14 mouse cellular contexts compared by ENCODE assay signal in the genomic region with DNA sequence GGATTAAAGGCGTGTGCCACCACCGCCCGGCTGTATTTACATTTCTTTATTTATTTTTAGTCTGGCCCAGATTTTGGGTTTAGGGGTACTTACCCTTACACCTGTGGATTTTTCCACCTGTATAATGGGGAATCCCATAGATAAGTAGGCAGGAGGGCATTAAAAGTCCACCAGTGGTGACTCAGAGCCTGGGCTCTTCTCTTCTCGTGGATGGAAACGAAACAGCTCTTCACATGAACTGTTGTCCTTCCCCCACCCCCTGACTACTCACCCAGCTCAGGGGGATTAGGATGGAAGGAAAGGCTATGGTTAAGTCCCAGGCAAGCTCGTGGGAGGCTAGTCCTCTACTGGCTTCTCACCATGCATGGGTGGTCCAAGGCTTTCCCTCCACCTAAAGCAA. TPM values are rescaled to one million over a fixed set of nuclear protein-coding genes. Genes with fewer than 3 reads are reported as not detected.
"Had no signal": no experiment of that assay in that cellular context is flagged by ENCODE, and none has a peak within 500 bp of the region (broad histone marks: within the 10 kb centered on the region; RNA-seq: fewer than 3 reads in every experiment).

No protein-coding gene starts in this region.

- H3K27me3 ChIP-seq: limb, embryonic 15.5 days had no signal

- H3K9me3 ChIP-seq: limb, embryonic 15.5 days; midbrain, embryonic 12.5 days had no signal

- H3K4me2 ChIP-seq: limb, embryonic 15.5 days; midbrain, embryonic 12.5 days had no signal

- DNase-seq: kidney, adult 8-10 months; lung, adult 2 months; lung, postnatal 4 days; right cerebral cortex, postnatal 14 days; thymus, postnatal 4 days had no signal

- H3K27ac ChIP-seq: left cerebral cortex, adult 2 months; midbrain, embryonic 12.5 days had no signal

- ATAC-seq: intestine, postnatal 0 days; lung, postnatal 0 days; midbrain, embryonic 16.5 days had no signal

- H3K9ac ChIP-seq: limb, embryonic 15.5 days; midbrain, embryonic 12.5 days had no signal

- H3K4me3 ChIP-seq: left cerebral cortex, adult 2 months; limb, embryonic 15.5 days; midbrain, embryonic 12.5 days had no signal

RNA-seq across cellular contexts. Expression of a gene that starts 25.0 kb away (rescaled TPM):
- total RNA-seq: left cerebral cortex, postnatal 14 days; megakaryocyte-erythroid progenitor cell, adult 5-6 weeks had no signal
- polyA plus RNA-seq: midbrain, embryonic 12.5 days; midbrain, embryonic 16.5 days; thymus, postnatal 0 days had no signal
